Mouse (Mus musculus) cerebellum, adult 2 months (tissue): ENCODE results near the gene Cmah. TPM values are rescaled to one million over a fixed set of nuclear protein-coding genes. Genes with fewer than 3 reads are reported as not detected.
"Not testable (repeated sequence)": the region's sequence is repeated elsewhere in the genome, so short reads cannot be mapped to it uniquely, and the experiment has no call there.

Source experiments
- DNase-seq, 2 experiments: peaks; one replicate each; pipeline ENCODE4 v3.0.0; 2021
- H3K27ac ChIP-seq: fragments of 200-500 bp; 2 replicates; pipeline ENCODE4 v1.5.1; 2012; ENCODE audit warnings: low read length, control low read depth, inconsistent platforms; ENCODE audit not compliant: insufficient read depth
- H3K27me3 ChIP-seq: fragments of 200-500 bp; 2 replicates; pipeline ENCODE4 v1.6.1; 2012; ENCODE audit warnings: inconsistent platforms, mild to moderate bottlenecking, low read length, moderate library complexity; ENCODE audit not compliant: control insufficient read depth, insufficient read depth
- H3K4me1 ChIP-seq: fragments of 200-500 bp; 2 replicates; pipeline ENCODE4 v1.6.1; 2011; ENCODE audit warnings: low read length; ENCODE audit not compliant: control insufficient read depth, insufficient read depth
- H3K4me3 ChIP-seq: fragments of 200-500 bp; replicated peaks from 2 replicates; pipeline ENCODE3; 2011; ENCODE audit warnings: mild to moderate bottlenecking, low read depth, low read length, control low read depth; ENCODE audit not compliant: insufficient read depth
- CTCF ChIP-seq: fragments of 200-500 bp; IDR thresholded peaks from 2 replicates; pipeline ENCODE4 v1.5.1; 2011; ENCODE audit warnings: low read depth, mild to moderate bottlenecking, control low read depth, low read length, moderate library complexity, borderline replicate concordance; ENCODE audit not compliant: insufficient read depth
- POLR2A ChIP-seq: fragments of 200-500 bp; IDR thresholded peaks from 2 replicates; pipeline ENCODE4 v1.6.1; 2011; ENCODE audit warnings: low read length, control low read depth, borderline replicate concordance; ENCODE audit not compliant: insufficient read depth
- WGBS: fragments of 180-500 bp; shearing (Covaris S2); methylation state at CpG from one replicate; pipeline ENCODE4 v1.1.7; 2018; 5-methylcytosine and 5-hydroxymethylcytosine counted together
- polyA plus RNA-seq: library from polyadenylated mRNA; depleted of rRNA; stranded (reverse); fragments of >200 nt; gene quantifications from 2 replicates; pipeline ENCODE4 v1.2.3, GENCODE M21; 2012

Gene Cmah
- polyA plus RNA-seq, 1 experiment, result 0.05 TPM

- TF ChIP-seq CTCF (no peak), POLR2A (no peak)
- Histone ChIP-seq H3K27ac (no peak overlapping the region), H3K4me3 (no peak overlapping the region), H3K4me1 (no peaks in the 10 kb centered on the region), H3K27me3 (no peaks in the 10 kb centered on the region)
- DNase-seq, result no peak
- 69% methylated on average over 5 of the region's 5 CpGs for WGBS
Observed at GRCm38 (mm10) chr13:24391892-24392291, 64.7 kb downstream of the Cmah start.

GRCm38 (mm10) chr13:24392655-24393054, 65.5 kb downstream of the Cmah start:
- no peaks in the 10 kb centered on the region for H3K4me1 ChIP-seq
- TF ChIP-seq CTCF (no peak), POLR2A (no peak)
- 37% methylated on average over 4 of the region's 4 CpGs for WGBS
- H3K27me3 ChIP-seq, result no peaks in the 10 kb centered on the region
- no peak overlapping the region for H3K27ac ChIP-seq
- H3K4me3 ChIP-seq, result no peak overlapping the region
- DNase-seq, result no peak

GRCm38 (mm10) chr13:24393055-24393454, 65.9 kb downstream of the Cmah start:
- Histone ChIP-seq H3K4me3 (no peak overlapping the region), H3K4me1 (no peaks in the 10 kb centered on the region), H3K27ac (no peak overlapping the region), H3K27me3 (no peaks in the 10 kb centered on the region)
- 30% methylated on average over 4 of the region's 4 CpGs for WGBS
- TF ChIP-seq CTCF (no peak), POLR2A (no peak)
- no peak for DNase-seq

GRCm38 (mm10) chr13:24395815-24396214, 68.6 kb downstream of the Cmah start:
- Histone ChIP-seq H3K27ac (no peak overlapping the region), H3K4me3 (no peak overlapping the region), H3K27me3 (no peaks in the 10 kb centered on the region), H3K4me1 (no peaks in the 10 kb centered on the region)
- no peak for DNase-seq
- WGBS, result 54% methylated on average over 4 of the region's 4 CpGs
- TF ChIP-seq POLR2A, result no peak
- no peak for TF ChIP-seq CTCF

- no peaks in the 10 kb centered on the region for H3K4me1 ChIP-seq
- TF ChIP-seq POLR2A (no peak), CTCF (no peak)
- WGBS, result 85% methylated on average over 3 of the region's 3 CpGs
Observed at GRCm38 (mm10) chr13:24397181-24397580, 70.0 kb downstream of the Cmah start.

GRCm38 (mm10) chr13:24398488-24398887, 71.3 kb downstream of the Cmah start:
- no peak for DNase-seq
- TF ChIP-seq POLR2A, result no peak
- TF ChIP-seq CTCF, result no peak
- Histone ChIP-seq H3K27ac (no peak overlapping the region), H3K4me1 (no peaks in the 10 kb centered on the region), H3K4me3 (no peak overlapping the region), H3K27me3 (no peaks in the 10 kb centered on the region)
- 31% methylated on average over 3 of the region's 3 CpGs for WGBS

More at GRCm38 (mm10) chr13:24397181-24397580, 70.0 kb downstream of the Cmah start:
- no peak for DNase-seq
- Histone ChIP-seq H3K27me3 (no peaks in the 10 kb centered on the region), H3K27ac (no peak overlapping the region), H3K4me3 (no peak overlapping the region)

GRCm38 (mm10) chr13:24401821-24402220, 74.6 kb downstream of the Cmah start:
- not testable (repeated sequence) for DNase-seq, H3K4me1 ChIP-seq, H3K27ac ChIP-seq, H3K4me3 ChIP-seq, H3K27me3 ChIP-seq
- 20% methylated on average over 11 of the region's 11 CpGs for WGBS

GRCm38 (mm10) chr13:24403054-24403453, 75.8 kb downstream of the Cmah start:
- TF ChIP-seq POLR2A (no peak), CTCF (no peak)
- H3K27me3 ChIP-seq, result no peaks in the 10 kb centered on the region
- no peak for DNase-seq
- no peaks in the 10 kb centered on the region for H3K4me1 ChIP-seq
- H3K4me3 ChIP-seq, result no peak overlapping the region
- no peak overlapping the region for H3K27ac ChIP-seq
